Mouse (Mus musculus) natural killer cell, adult 2 months (primary cell): ENCODE measurements around the gene Itgb6.

Experiments used
- DNase-seq, 2 experiments: peaks; one replicate each; pipeline ENCODE4 v3.0.0; 2022; ENCODE audit warnings: low spot score in 2 of 2

Itgb6 gene

GRCm38 (mm10) chr2:60614758-60615157 lies 107.7 kb downstream of the Itgb6 start:
- no peak for DNase-seq

GRCm38 (mm10) chr2:60613857-60614228 lies 108.6 kb downstream of the Itgb6 start:
- DNase-seq: no peak

GRCm38 (mm10) chr2:60612906-60613856 lies 109.3 kb downstream of the Itgb6 start:
- no peak for DNase-seq

- no peak for DNase-seq
These were observed 110.8 kb downstream of the Itgb6 start for GRCm38 (mm10) chr2:60611622-60612021.

- no peak for DNase-seq
These were observed 112.8 kb downstream of the Itgb6 start for GRCm38 (mm10) chr2:60609436-60610199.

GRCm38 (mm10) chr2:60607980-60608379 lies 114.5 kb downstream of the Itgb6 start:
- no peak for DNase-seq

- DNase-seq: no peak
These were observed 121.1 kb downstream of the Itgb6 start for GRCm38 (mm10) chr2:60601326-60601725.

- no peak for DNase-seq
These were observed 121.6 kb downstream of the Itgb6 start for GRCm38 (mm10) chr2:60600863-60601262.

- DNase-seq: no peak
These were observed 139.0 kb downstream of the Itgb6 start for GRCm38 (mm10) chr2:60583416-60583815.

- DNase-seq: no peak
These were observed 167.9 kb downstream of the Itgb6 start for GRCm38 (mm10) chr2:60554561-60554960.

- DNase-seq: no peak
These were observed 169.4 kb downstream of the Itgb6 start, which contains the start of gene Pla2r1 for GRCm38 (mm10) chr2:60552902-60553682. Gene Pla2r1, minus strand, starts transcription at chr2:60553308.

- DNase-seq: no peak
These were observed 170.1 kb downstream of the Itgb6 start for GRCm38 (mm10) chr2:60552177-60552901.

- no peak for DNase-seq
These were observed 170.8 kb downstream of the Itgb6 start for GRCm38 (mm10) chr2:60551673-60552072.

- no peak for DNase-seq
These were observed 171.9 kb downstream of the Itgb6 start for GRCm38 (mm10) chr2:60550521-60550920.

GRCm38 (mm10) chr2:60549851-60550250 lies 172.6 kb downstream of the Itgb6 start:
- DNase-seq: no peak
